Mouse (Mus musculus): ENCODE data around the gene Glb1.

DNA sequence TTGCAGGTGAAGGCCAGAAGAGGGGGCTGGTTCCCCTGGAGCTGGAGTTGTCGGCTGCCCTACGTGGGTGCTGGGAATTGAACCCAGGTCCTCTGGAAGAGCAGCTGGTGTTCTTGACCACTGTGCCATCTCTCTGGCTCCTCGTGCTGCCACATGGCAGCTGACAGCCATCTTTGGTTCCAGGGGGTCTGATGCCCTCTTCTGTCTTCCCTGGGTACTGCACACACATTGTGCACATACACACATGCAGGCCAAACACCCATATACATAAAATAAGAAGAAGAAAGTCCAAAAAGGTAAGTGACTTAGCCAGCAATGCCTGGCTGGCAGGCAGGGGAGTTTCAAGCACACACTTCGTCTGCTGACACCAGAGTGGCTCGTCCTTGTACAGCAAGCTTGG is 24.7 kb downstream of the Glb1 start:
- TF ChIP-seq CTCF (IDR thresholded peaks at IDR 0.05; ENCODE audit: control insufficient read depth, insufficient read depth, insufficient replicate concordance, low read depth, low read length): 0 out of 2 replicates have a peak, but pooled peaks have one; percentile 12
- no peak for TF ChIP-seq POLR2A (IDR thresholded peaks at IDR 0.05; ENCODE audit: control insufficient read depth, low read depth, low read length)
